Mouse (Mus musculus) lung, postnatal 10 days (tissue): ENCODE results near the gene Rhobtb1.

ENCODE experiments used
- DNase-seq: peaks from one replicate; pipeline ENCODE4 v3.0.0; 2021

Rhobtb1 gene

DNA sequence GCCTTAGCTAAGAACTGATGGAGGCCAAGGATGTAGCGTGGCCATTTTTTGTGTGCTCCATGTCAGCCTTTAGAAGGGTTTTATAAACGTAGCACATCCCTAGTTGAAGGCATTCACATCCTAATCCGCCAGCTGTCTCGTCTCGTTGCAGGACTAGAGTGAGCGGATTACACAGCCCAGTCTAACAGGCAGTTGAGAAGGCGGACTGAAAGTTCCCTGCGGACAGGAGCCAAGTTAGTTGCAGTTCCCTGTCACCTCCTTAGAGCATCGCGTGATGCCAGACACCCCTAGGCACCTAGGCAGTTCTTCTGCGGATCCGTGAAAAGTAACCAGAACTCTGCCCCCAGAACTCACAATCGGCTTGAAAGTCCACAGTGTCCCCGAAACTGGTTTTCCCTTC lies 60.7 kb downstream of the Rhobtb1 start:
- peak; percentile 47 for DNase-seq

DNA sequence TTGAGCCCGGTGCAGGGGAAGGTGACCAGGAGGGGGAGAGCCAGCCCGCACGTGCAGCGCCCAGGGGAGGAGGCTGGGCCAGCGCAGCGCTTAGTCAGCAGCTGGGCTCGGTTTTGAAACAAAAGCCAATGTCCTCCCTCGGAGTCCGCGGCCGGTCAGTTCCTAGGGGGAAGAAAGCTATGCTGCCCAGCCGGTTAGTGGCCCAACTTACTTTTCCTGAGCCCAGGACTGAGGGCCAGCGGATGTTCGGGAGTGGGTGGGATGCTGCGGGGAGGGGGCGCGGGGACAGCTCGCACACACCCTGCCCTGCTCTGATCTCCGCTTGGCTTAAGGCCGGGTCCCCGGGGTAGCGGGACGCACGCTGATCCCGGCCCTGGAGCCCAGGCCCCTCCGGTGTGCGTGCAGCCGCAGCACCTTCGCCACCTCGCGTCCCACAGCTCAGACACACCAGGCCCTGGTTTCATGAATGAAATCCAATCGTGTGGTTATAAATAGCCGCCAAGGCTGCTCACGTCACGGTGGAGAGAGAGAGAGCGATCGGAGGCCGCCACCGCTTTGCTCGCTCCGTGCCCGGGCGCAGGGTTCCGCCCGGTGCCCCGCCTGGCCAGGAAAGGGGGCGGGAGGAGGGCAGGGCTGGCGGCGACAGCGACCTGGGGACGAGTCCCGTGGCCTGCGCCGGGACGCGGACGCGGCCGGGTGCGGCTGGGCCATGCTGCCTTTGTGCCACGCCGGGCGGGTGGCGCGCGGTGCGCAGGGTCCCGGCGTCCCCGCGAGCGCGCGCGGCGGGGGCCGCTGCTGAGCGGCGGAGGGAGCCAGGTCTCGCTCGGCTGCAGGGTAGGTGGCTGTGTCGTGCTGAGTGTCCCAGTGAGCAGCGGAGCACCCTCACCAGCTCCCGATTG lies 61.6 kb downstream of the Rhobtb1 start, which contains the start of gene A930033H14Rik:
A930033H14Rik (minus strand) TSS at position 557 of the 899 bp plus-strand sequence.
- peak; percentile 91 for DNase-seq

DNA sequence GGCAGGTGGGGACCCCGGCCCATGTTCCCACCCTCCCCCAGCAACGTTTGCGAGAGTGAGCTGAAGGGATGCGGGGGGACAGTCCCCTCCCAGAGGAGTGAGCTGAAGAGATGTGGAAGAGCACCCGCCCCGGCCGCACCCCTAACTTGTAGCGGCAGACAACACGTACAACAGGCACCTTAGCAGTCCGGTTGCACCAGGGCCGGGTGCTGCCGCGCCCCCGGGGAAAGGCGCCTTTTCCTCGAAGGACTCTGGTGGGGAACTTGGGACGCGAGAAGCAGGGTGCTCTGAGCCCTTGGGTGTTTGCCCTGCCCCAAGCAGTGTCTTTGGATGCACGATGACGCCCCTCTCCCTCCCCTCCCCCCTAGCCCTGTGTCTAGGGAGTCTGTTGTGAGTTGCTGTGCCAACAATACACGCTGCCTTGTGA lies 62.2 kb downstream of the Rhobtb1 start:
- DNase-seq: peak; percentile 64

DNA sequence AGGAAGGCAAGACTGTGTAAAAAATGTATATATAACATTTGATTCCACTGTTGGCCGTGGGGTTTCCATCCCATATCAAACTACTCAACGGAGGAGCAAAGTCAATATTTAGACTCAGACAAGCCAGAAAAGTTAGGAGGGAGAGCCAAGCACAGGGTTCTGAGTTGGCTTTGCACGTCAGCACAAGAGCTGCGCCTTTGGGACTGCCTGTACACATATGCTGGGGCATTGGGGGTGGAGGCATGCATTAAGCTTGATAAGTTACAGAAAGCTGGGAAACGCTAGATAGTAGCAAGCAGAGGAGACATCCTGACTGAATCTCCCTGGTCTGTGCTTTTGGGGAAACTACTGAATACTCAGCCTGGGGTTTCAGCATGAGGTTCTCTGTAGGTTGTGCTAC lies 62.8 kb downstream of the Rhobtb1 start:
- DNase-seq: peak; percentile 22

DNA sequence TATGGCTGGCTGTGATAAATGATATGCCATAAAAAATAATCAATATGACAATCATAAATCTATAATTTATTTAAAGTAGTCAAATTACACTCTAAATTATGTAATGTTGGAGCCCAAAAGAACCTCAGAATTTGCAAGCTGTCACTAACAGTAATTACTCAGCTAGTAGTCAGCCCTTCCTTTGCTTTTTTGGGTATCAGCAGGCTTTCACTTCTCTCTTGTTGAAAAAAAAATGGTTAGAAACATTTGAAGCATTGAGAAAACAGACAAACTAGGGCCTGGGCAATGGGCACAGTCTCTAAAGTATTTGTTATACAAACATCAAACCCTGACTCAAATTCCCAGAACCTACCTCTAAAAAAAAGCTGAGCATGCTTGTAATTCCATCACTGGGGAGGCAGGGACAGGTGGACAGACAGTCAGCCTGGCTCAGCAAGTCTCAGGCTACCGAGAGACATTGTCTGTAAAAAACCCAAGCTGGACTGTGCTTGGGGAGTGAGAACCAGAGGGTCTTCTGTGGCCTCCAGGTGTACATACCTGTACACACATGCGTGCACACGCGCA lies 66.0 kb downstream of the Rhobtb1 start:
- DNase-seq: no peak

DNA sequence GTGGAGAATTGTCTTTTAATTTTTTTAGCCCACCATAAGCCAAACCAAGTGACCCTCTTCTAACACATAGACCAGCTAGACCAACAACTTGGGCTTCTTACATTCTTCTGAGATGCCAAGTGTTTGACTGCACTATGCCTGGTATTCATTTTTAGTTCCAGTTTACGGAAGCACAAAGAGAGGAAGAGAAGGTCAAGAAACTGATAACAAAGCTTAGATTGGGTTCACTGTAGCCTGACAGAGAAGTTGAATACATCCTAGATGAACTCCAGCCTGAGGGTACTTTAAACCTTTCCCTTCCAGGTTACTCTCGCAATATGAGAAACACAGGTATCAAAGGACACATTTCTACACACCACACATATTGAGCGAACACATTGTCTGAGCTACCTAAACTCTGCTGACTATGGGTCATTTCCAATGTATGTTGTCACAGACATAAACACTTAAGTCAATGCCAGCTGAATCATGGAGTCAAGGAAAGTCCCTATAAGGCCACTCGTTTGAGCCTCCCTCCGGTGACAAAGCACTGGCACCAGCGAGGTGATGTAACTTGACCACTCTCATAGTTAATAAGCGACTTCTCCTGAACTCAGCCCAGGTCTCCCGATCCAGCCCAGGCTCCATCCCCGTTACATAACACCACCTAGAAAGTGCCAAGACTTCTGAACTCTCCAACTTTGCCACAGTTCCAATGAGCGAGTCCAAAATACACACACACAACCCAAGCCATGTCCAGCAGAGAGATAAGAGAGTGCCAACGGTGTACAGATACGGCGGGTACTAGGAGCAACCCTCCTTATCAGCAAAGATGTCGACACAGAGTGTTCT lies 67.4 kb downstream of the Rhobtb1 start:
- DNase-seq: peak; percentile 56

DNA sequence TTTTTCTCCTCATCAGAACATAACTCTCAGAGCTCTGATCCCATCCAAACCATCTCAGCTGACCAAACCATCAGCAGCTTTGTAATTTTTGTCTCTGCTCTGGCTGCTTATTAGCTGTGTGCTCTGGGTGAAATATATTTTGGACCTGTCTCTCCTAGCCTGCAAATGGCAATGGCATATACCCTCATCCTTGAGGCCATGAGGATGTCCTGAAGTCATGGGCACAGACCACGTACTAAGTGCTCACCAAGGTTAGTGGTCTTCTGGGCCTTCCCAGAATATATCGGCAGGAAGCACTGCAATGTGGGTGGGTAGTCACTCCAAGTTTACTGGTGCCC lies 68.0 kb downstream of the Rhobtb1 start:
- DNase-seq: no peak

DNA sequence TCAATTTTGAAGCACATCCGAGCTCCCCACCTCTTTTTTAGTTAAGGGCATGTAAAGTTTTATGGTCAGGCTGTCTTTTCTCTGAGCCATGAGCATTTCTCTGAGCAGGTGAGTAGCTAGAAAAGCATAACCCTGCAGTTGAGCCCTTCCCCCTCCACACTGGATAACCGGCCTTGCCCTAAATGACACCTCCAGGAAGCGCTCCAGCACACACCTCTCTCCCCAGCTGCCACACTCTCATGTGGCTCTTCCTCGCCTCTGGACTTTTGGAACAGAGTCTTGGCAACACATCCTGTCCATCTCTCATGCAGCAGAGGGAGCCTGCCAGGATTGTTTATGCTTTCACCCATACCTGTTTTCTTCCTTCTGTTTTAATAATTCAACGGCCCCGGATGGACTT lies 69.1 kb downstream of the Rhobtb1 start:
- no peak for DNase-seq

DNA sequence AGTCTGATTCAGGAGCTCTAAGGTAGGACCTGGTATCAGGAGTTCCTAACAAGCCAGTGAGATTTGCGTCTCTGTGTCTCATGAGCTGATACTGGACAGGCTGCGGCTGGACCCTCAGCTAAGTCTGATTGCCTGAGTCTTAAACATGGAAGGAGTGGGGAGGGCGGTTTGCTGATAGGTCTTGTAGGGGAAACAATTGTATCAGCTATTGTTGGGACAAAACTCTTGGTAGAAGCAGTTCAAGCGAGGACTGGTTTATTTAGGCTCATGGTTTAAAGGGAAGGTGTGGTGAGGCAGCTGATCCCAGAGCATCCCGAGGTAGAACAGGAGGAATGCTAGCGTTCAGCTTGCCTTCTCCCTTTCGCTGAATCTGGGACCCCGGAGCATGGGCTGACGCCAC lies 69.9 kb downstream of the Rhobtb1 start:
- no peak for DNase-seq

DNA sequence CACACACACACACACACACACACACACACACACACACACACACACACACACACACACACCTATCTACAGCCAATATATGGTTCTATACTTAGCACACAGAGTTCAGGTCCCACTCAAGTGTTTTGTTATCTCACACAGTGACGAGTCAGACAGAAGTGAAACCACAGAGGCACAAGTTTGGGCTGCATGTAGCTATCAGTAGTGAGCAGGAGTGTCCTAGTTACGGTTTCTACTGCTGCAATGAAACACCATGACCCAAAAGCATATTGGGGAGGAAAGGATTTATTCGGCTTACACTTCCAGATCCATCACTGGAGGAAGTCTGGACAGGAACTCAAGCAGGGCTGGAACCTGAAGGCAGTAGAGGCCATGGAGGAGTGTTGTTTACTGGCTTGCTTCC lies 70.7 kb downstream of the Rhobtb1 start:
- DNase-seq: no peak

DNA sequence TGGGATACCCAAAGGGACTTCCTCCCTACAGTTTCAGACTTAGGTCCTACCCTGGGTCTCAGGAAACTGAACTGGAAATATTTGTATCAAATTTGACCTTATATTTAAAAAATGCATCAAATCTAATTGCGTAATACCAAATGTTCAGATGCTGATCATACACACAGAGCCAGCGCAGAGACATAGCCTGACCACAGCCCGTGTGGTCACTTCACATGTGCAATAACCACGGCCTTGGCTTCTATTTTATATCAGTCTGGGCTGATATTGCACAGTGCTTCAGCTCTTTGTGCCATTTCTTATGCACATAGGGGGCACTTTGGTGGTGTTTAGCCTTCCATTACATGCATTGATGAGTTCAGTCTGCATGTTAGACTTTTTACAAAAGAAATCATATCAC lies 72.0 kb downstream of the Rhobtb1 start:
- DNase-seq: no peak

DNA sequence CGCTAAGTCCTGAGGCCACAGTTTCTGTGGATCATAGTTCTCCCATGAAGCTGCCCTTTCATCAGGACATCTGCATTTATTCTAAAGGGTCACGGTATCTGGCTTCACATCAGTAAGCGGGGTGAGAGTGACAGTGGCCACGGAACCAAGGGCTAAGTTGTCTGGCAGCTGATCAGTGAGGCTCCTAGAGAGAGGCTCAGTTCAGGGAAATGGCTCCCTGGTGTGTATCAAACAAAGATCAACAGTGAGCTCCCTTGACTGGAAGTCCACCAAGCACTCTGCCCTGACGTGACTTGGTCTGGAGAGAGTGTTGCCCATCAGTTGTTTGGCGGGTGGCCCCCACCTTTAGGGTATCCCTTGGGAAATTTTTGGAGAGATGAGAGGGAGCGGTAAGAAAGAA lies 73.0 kb downstream of the Rhobtb1 start:
- peak; percentile 14 for DNase-seq

DNA sequence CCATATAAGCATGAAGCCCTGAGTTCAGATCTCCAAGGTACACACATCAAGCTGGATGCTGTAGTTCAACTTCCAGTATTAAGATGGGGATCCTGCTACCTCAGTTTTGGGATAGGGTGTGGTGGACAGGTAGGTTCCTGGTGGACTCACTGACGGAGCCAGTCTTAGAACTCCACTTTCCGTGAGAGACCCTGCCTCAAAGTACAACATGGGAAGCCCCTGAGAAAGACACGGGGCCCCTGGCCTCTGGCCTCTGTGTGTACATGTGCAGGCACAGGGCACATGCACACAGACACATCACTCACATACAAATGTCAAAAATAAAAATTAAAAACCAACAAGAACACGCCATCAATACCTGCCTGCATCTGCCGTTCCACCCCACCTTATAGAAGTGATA lies 74.2 kb downstream of the Rhobtb1 start:
- no peak for DNase-seq

DNA sequence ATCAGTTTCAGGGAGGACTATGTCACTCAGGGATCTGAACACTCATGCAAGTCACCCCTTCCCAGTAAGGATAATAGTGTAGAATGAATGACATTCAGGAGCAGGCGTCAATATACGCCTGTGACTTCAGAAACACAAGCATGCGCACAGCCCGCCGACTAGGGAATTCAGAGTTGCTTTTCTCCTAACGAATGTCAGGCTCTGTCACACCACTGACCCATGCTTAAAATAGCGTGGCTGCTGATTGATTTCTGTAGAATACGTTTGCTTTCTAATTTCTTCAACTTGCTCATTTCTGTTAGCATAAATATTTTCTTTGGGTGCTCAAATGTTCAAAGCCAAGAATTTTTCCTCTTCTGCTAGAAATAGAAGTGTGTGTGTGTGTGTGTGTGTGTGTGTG lies 74.7 kb downstream of the Rhobtb1 start:
- peak; percentile 68 for DNase-seq

DNA sequence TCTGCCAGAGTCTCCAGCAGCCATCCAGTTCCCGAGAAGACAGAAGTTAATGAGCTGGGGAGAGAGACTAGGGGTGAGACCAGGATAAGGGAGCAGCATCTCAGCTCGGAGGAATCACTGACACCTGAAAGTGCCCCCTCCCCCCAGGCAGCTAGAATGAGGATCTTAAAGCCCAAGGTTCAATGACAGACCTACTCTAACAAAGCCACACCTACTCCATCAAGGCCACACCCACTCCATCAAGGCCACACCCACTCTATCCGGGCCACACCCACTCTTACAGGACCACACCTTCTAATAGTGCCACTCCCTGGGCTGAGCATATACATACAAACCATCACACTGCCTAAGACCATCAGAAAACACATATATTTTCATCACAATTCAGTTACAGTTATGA lies 86.0 kb downstream of the Rhobtb1 start:
- DNase-seq: no peak

DNA sequence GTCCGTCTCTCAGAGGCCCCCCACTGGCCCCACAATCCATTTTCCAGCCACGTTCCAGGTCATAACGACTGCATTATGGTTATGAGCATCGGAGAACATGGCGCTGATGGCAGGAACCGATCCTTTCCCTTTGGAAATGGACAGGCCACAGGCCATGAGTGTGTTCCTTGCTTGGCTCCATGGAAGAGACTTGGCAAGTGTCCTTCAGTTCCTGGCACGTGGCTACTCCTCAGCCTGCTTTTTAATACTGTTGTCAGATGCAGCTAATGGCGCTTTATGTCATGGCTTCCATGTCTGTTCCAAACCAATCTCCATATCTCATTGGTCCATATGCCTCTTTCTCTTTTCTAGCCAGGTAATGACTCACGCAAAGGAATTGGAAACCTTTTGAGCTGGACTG lies 86.5 kb downstream of the Rhobtb1 start:
- no peak for DNase-seq

DNA sequence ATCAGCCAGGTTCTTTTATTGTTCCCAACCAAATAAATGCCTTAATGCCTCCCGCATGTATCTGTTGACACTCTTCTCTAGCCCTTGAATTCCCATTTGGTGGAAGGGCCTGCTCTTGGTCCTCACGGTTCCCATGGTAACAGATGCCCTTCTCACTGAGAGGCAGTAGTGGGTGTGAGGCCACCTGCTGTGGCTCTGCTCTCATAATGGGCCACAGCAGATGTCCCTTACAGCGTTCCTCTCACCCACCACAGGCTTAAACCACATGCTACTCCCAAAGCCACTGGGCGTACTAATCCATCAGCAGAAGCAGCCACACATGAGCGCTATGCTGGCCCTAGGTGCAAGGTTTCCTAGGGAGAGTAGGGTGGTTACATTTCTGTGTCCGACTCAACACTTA lies 87.1 kb downstream of the Rhobtb1 start:
- no peak for DNase-seq

DNA sequence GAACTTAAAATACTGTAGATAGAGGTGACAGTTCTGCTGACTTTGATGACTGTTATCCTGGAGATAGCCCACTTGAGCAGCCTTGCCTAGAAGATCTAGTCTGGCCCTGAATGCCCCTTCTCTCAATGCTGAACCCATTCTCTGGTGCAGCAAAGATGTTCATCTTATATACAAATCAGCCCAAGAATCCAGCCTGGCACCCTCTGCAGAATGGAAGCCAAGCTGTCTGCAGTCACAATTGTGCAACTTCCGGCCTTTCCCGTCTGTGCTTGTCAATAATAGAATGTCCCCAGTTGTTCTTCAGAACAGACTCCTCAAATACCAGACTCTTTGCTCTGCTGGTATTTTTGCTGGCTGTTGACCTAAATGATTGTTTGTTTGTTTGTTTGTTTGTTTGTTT lies 89.3 kb downstream of the Rhobtb1 start:
- DNase-seq: peak; percentile 77

DNA sequence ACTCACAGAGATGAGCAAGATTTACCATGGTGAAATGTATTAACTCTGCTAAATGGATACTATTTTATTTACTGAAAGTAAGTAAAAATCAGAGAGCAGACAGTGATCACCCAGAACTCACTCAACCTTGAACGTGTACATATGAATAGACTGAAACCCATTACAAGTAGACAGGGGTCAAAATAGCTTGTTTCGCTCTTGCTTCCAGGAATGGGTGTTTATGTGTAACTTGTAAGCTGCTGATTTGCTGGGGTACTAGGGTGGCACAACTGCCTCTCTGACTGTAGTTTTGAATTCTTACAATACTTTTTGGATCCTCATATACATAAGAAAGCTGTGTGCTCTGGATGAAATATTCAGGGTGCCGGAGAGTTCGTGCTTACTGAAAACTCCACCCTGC lies 93.9 kb downstream of the Rhobtb1 start:
- DNase-seq: no peak

DNA sequence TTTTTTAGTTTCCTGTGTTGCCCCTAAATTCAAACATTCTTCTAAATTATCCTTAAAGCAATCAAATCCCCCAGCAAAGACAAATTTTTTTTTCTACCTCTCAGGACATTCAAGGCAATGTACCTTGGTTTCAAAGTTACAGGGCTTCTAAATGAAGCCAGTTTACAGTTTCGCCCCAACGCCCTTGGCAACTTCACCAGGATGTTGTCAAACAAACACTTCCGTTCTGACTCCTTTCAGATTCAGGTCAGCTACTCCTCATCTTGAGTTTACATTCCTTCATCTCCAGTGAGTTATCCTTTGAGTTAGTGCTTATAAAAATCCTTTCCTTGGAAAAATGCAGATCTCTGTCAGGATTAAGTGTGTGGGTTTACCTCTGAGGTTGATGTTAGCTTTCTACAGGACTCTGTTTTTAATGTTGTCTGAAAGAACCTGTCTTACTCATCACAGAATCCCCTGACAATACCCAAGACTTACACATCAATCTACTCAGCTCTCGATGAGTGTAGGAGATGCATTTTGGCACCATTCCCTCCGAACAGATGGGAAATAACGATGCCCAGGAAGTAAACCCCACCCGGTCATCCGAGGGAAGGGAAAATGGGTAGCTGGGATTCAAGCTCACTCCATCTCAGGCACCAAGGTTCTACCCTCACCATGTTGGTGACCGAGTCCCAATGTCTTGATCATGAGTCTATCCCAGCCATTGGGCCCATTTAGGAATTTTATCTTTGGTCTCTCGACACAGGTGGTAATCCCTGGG lies 94.9 kb downstream of the Rhobtb1 start:
- DNase-seq: no peak

DNA sequence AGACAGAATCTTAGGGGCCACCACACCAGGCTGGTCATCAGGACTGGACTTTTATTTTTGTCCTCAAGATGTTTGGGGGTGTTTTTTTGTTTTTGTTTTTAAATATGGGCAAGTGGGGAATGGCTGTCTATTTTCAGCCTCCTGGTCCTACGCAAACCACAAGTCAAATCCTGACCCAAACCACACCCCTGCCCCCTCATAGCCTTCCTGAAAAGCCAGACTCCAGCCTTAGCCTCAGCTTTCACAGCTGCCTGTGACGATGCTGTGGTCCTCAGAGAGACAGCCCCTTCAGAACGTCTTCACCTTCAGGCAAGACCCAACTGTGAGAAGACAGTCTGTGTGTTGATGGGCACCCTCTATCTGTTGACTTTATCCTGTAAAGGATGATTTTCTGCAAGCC lies 95.5 kb downstream of the Rhobtb1 start:
- DNase-seq: no peak

DNA sequence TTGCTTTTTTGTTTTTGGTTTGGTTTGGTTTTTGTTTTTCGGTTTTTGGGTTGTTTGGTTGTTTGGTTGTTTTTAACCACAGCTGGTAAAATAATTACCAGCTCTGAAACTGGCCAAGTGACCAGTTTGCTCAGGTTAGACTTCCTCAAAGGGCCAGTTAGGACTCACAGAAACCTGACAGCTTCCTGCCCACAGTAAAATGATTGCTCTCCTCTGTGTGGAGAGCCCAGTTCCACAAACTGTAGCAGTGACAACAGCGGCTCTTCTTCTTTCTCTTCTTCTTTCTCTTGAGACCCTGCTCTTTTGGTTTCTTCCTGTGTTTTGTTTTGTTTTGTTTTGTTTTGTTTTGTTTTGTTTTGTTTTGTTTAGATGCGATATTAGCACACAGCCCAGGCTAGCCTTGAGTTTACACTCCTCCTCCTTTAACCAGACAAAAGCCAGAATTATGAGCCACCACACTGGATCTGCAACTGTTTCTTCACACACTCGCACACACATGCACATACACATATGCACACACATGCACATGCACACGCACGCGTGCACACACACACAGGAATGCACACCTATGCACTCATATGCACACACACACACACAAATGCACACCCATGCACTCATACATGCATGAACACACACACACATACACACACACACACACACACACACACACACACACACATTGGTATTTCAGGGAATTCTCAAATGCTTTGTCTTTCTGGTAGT lies 96.2 kb downstream of the Rhobtb1 start:
- DNase-seq: no peak
